Mouse (Mus musculus): ENCODE measurements around the gene M1ap.

- TF ChIP-seq CTCF (IDR thresholded peaks at IDR 0.05; ENCODE audit: control insufficient read depth, insufficient read depth, insufficient read length) (no peak), MAX (IDR thresholded peaks at IDR 0.05) (no peak), MYOG (IDR thresholded peaks at IDR 0.05; ENCODE audit: control insufficient read depth, extremely low read depth, insufficient read length) (no peak), USF1 (IDR thresholded peaks at IDR 0.05; ENCODE audit: low read depth) (no peak), MYOD1 (IDR thresholded peaks at IDR 0.05; ENCODE audit: control insufficient read depth, insufficient read length, low read depth) (no peak), CEBPB (IDR thresholded peaks at IDR 0.05; ENCODE audit: low read depth) (no peak)
Measured at GRCm38 (mm10) chr6:83029777-83030176, 83.1 kb downstream of the M1ap start.

All from C2C12 (cell line).